In genomic region chr15:71375775-71376174, GRCm38 (mm10) we compare ENCODE assay signal across 9 mouse cellular contexts.
A peak's percentile ranks its signal among the peaks of the same experiment; 100 is the strongest.
DNase-seq lines count a peak whose midpoint lies in the region; ATAC-seq lines count a peak whose summit lies in the region.
"Had no signal": no experiment of that assay in that cellular context is flagged by ENCODE, and none has a peak within 500 bp of the region (broad histone marks: within the 10 kb centered on the region; RNA-seq: fewer than 3 reads in every experiment).

No protein-coding gene starts in this region.

- peak; percentile 75; the same call in 1 of the 2 replicates for ATAC-seq in midbrain, embryonic 13.5 days

- DNase-seq in Muller cell, postnatal 12 days (ENCODE audit: inconsistent ontology term) = peak; percentile 46
- DNase-seq in adrenal gland, postnatal 36 days = peak; percentile 10 to 17
- peak; percentile 6 for DNase-seq in fibroblast of lung, adult 2 months (ENCODE audit: low read depth)
- DNase-seq in kidney, postnatal 14 days = peak; percentile 1
- no peak for DNase-seq in c-Kit-positive CD71-positive TER-119-positive erythroid progenitor cells, embryonic 14.5 days (ENCODE audit: low spot score)
- DNase-seq in ovary, postnatal 14 days (ENCODE audit: low spot score) = no peak
- no peak for DNase-seq in natural killer cell, adult 2 months (ENCODE audit: low spot score in 2 of 2)

- no peaks in the 10 kb centered on the region for H3K9me3 ChIP-seq in midbrain, embryonic 13.5 days
- H3K9me3 ChIP-seq: stomach, embryonic 15.5 days had no signal

- no peaks in the 10 kb centered on the region for H3K4me1 ChIP-seq in midbrain, embryonic 13.5 days (replicated peaks)
- H3K4me1 ChIP-seq: stomach, embryonic 15.5 days had no signal

- no peaks in the 10 kb centered on the region for H3K27me3 ChIP-seq in midbrain, embryonic 13.5 days
- H3K27me3 ChIP-seq: stomach, embryonic 15.5 days had no signal

- 45% methylated on average over 3 of the region's 3 CpGs for WGBS in midbrain, embryonic 13.5 days

- H3K4me2 ChIP-seq in midbrain, embryonic 13.5 days (replicated peaks) = no peak overlapping the region
- H3K4me2 ChIP-seq: stomach, embryonic 15.5 days had no signal

- no peak overlapping the region for H3K9ac ChIP-seq in midbrain, embryonic 13.5 days (replicated peaks)
- H3K9ac ChIP-seq: stomach, embryonic 15.5 days had no signal

- H3K27ac ChIP-seq in midbrain, embryonic 13.5 days = no peak overlapping the region
- H3K27ac ChIP-seq: stomach, embryonic 15.5 days had no signal

- no peak overlapping the region for H3K4me3 ChIP-seq in midbrain, embryonic 13.5 days (replicated peaks)
- H3K4me3 ChIP-seq: stomach, embryonic 15.5 days had no signal

- H3K36me3 ChIP-seq in midbrain, embryonic 13.5 days = no peaks in the 10 kb centered on the region
- H3K36me3 ChIP-seq: stomach, embryonic 15.5 days had no signal

Comparison
In these comparisons a context has a peak if more than half of its experiments do, and no peak if none do; other contexts are left out.
1. DNase-seq: peak in Muller cell, postnatal 12 days (single experiment), adrenal gland, postnatal 36 days (2 of 2), fibroblast of lung, adult 2 months (single experiment) and kidney, postnatal 14 days (single experiment); none in c-Kit-positive CD71-positive TER-119-positive erythroid progenitor cells, embryonic 14.5 days (single experiment), ovary, postnatal 14 days (single experiment) and natural killer cell, adult 2 months (0 of 2).